Mouse (Mus musculus) spleen, adult 18-20 months (tissue): ENCODE data around the gene Syne1.

ENCODE experiments used
- DNase-seq, 2 experiments: peaks; one replicate each; pipeline ENCODE4 v3.0.0; 2022; ENCODE audit warnings: mixed read lengths in 2 of 2

The Syne1 gene

DNA sequence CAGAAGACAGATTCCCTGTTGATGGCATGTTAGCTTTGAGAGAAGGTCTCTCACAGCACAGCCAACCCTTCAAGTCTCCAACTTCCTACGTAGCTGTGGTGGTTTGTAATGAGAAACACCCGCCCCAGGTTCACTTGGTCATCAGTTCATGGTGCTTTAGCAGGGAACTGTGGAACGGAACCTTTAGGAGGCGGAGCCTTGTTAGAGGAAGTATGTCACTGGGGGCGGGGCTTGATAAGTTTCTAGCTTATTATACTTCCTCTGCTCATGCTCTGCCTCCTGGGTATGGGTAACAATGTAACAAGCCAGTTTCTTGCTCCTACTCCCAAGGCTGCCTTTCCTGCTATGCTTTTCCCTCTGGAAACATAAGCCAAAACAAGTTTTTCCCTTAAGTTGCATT lies 505.6 kb downstream of the Syne1 start:
- DNase-seq: no peak

DNA sequence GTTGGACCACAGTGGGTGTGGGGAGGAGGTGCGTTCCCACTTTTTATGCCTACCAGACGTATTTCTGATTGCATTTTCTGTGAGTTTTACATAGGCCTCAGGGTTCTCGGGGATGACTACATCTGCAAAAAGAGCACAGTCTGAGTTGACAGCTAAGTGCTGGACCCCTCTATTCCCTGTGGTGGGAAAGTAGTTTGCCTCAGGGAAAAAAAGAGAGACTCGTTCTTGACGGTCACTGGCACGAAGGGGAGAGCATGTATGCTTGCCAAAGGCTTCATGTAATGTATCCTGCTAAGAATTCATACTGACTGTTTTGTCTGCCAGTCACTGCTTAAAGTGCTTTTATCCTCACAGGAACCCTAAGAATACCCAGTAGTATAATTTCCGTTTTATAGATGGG lies 506.1 kb downstream of the Syne1 start:
- no peak for DNase-seq

- no peak for DNase-seq
Observed at GRCm38 (mm10) chr10:5044481-5044880, 506.8 kb downstream of the Syne1 start.

GRCm38 (mm10) chr10:5041254-5041653 lies 510.0 kb downstream of the Syne1 start:
- no peak for DNase-seq

- DNase-seq: no peak
Observed at GRCm38 (mm10) chr10:5032192-5033048, 518.9 kb downstream of the Syne1 start.

DNA sequence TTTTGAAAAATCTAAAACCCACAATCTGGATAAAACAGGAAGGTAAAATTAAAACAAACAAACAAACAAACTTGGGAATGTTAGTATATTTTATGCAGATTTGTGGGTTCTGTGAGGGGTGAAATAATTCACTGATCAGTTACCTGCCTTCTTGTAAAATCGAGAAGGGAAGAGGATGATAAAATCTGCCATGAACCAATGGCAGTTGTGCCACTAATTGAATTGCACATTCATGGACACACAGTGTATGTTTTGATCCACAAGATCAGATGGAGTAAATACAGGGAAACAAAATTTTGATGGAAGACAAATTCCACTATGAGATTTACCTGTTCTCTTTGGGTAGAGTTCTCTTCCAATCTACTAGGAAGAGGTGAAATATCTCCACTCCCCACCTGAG lies 521.4 kb downstream of the Syne1 start:
- no peak for DNase-seq

DNA sequence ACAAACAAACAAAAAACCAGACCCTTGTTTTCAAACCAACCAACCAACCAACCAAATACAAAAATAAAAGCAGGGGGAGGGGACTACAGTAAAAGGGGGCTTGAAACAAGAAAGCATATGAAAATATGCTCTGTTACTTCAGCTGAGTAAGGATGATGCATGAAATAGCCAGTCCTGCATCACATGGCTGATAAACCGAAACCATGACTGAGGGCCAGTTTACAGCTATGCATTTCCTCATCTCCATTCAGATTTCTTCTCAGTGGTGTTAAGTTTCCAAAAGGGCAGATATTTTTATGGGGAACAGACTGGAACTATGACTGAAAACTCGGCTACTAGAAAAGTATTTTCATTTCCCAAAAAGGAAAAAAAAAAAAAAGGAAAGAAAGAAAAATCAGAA lies 522.1 kb downstream of the Syne1 start:
- no peak for DNase-seq

DNA sequence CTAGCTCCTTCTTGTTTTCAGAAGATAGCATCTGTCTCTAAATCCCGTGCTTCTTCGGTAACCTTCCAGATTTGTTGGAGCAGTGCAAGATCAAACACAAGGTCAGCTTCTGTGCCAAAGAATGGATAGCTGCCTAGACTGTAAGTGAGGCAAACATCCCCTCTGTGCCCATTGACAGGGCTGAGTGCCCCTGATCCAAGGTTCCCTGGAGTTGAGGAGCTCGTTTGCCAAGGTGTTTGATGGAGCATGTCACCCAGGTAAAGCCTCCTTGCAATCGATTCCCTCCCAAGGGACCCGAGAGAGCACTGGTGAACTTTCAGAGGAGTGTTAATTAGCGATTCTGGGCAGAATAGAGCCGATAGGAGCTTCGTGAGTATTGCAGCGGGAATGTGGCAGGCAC lies 523.0 kb downstream of the Syne1 start:
- DNase-seq: no peak

- DNase-seq: no peak
Observed at GRCm38 (mm10) chr10:5027208-5027607, 524.1 kb downstream of the Syne1 start.

DNA sequence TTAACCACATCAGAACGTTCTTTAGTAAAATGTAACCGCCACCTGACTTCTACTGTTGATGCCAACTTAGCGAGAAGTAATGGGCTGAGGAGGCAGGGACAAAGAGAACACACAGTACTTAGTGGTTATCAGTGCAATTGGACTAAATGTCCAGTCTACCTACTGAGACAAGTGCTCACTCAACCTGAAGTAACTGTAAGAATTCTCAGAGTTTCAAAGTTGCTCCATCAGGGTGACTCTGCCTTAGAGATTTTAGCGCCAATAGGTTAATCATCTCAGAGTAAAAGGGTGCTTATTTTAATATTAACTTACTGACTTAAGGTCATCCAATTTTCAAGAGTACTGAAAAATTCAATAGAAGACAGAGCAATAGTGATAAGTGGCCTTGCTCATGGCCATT lies 525.4 kb downstream of the Syne1 start:
- no peak for DNase-seq

- DNase-seq: no peak
Observed at GRCm38 (mm10) chr10:5017148-5017547, 534.1 kb downstream of the Syne1 start.

GRCm38 (mm10) chr10:5014976-5015375 lies 536.3 kb downstream of the Syne1 start:
- no peak for DNase-seq

- DNase-seq: no peak
Observed at GRCm38 (mm10) chr10:5012004-5012403, 539.3 kb downstream of the Syne1 start.

DNA sequence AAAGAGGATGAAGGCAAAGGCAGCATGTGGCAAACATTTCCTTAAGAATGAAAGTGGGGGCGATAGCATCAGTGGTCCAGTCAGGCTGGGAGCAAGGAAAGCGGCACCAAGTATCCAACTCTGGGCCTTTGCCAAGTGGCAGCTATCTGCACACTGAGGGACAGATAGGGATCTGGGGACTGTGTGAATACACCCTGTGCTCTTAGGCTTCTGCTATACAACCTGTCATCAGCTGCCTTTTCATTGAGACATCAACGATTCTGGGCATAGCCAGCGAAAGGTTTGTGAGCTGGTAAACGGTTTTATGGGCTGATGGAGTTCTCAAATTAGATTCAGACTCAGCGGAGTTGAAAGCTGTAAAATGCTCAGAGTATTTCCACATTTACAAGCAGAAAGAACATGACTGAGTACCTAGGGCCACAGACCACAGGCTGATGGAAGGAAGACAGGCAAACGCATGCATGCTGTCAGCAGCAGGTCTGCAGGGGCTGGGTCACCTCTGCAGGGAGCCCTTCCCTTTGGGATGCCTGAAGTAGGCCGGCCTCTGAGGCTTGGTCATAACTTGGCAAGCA lies 542.4 kb downstream of the Syne1 start:
- DNase-seq: no peak

- no peak for DNase-seq
Observed at GRCm38 (mm10) chr10:4996592-4996991, 554.7 kb downstream of the Syne1 start.

GRCm38 (mm10) chr10:4993802-4994201 lies 557.5 kb downstream of the Syne1 start:
- no peak for DNase-seq

DNA sequence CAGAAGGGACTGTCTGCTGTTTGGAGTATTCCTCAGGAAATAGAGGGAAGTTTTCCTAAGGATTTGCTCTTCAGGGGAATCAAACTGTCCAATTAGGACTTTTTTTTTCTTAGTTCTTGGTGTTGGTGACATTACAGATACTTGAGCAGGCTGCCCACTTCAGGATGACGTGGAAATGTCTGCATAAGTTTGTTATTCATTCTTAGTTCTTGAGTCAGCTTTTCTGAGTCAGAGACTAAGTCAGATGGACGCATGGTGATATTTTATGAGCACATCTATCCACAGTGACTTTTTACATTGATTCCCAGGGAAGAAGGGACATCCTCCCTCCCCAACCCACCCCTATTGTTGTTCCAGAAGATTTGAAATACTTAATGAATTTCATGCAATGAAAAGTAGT lies 567.4 kb downstream of the Syne1 start:
- no peak for DNase-seq

- no peak for DNase-seq
Observed at GRCm38 (mm10) chr10:4977374-4977773, 573.9 kb downstream of the Syne1 start.

DNA sequence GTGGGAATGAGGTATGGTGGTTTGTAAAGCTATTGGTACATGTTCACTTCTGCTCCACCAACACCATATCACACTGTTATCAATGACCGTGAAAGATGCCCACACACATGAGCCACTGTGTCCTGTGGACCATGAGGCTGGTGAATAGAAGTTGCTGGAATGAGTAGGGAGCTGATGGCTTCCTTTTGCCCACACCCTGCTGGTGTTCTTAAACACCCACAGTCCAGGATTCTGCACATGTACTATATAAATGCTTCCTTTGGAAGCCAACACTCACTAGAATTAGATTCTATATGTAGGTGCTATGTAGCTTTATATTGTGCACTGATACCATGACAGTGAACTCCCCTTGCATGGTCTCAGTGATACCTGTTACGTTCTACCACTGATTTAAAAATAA lies 574.7 kb downstream of the Syne1 start:
- no peak for DNase-seq

- no peak for DNase-seq
Observed at GRCm38 (mm10) chr10:4974246-4974645, 577.0 kb downstream of the Syne1 start.

GRCm38 (mm10) chr10:4972026-4972425 lies 579.3 kb downstream of the Syne1 start:
- DNase-seq: no peak

DNA sequence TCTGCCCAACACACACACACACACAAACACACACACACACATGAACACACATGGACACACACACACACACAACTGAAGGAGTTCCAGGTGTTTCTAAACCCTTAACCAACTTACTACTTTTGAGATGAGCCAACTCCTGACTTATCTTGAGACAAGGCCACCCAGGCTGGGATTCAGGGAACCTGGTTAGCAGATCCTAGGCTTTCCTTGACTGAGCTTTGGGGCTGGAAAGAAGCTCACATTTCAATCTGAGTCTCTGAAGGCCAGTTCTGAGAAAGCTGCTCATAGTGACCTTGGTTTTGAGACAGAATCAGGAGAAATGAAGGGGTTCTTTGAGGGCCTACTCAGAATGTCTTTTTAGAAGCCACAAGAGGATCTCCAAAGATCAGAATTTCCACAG lies 579.7 kb downstream of the Syne1 start:
- no peak for DNase-seq

- no peak for DNase-seq
Observed at GRCm38 (mm10) chr10:4971156-4971555, 580.1 kb downstream of the Syne1 start.
